Mouse (Mus musculus): ENCODE measurements around the gene Mrpl1. TPM values are rescaled to one million over a fixed set of nuclear protein-coding genes. Genes with fewer than 3 reads are reported as not detected.

Mrpl1 gene
- polyA plus RNA-seq, 1 experiment, result 12.8 TPM

- no peak for TF ChIP-seq POLR2A (IDR thresholded peaks at IDR 0.05; ENCODE audit: borderline replicate concordance, insufficient read depth, low read length)
- no peak for TF ChIP-seq CTCF (IDR thresholded peaks at IDR 0.05; ENCODE audit: borderline replicate concordance, insufficient read depth, low read depth, low read length)
- DNase-seq, result peak; percentile 26 to 47
Measured at GRCm38 (mm10) chr5:96267017-96267702, 57.9 kb downstream of the Mrpl1 start.

GRCm38 (mm10) chr5:96271070-96271469 is 61.8 kb downstream of the Mrpl1 start:
- no peaks in the 10 kb centered on the region for H3K27me3 ChIP-seq (ENCODE audit: control insufficient read depth, insufficient read depth, low read length)
- H3K4me1 ChIP-seq (ENCODE audit: control insufficient read depth, insufficient read depth, low read length), result no peaks in the 10 kb centered on the region
- no peak for DNase-seq
- H3K4me3 ChIP-seq (replicated peaks; ENCODE audit: insufficient read depth, low read depth, low read length), result no peak overlapping the region
- no peak overlapping the region for H3K27ac ChIP-seq (ENCODE audit: insufficient read depth, low read length)
- WGBS, result 93% methylated on average over 6 of the region's 6 CpGs
- no peak for TF ChIP-seq POLR2A (IDR thresholded peaks at IDR 0.05; ENCODE audit: borderline replicate concordance, insufficient read depth, low read length)
- TF ChIP-seq CTCF (IDR thresholded peaks at IDR 0.05; ENCODE audit: borderline replicate concordance, insufficient read depth, low read depth, low read length), result no peak

More at GRCm38 (mm10) chr5:96267017-96267702, 57.9 kb downstream of the Mrpl1 start:
- H3K4me1 ChIP-seq (ENCODE audit: control insufficient read depth, insufficient read depth, low read length), result no peaks in the 10 kb centered on the region
- no peaks in the 10 kb centered on the region for H3K27me3 ChIP-seq (ENCODE audit: control insufficient read depth, insufficient read depth, low read length)
- H3K27ac ChIP-seq (ENCODE audit: insufficient read depth, low read length), result no peak overlapping the region
- 61% methylated on average over 3 of the region's 3 CpGs for WGBS
- H3K4me3 ChIP-seq (replicated peaks; ENCODE audit: insufficient read depth, low read depth, low read length), result no peak overlapping the region

- H3K27me3 ChIP-seq (ENCODE audit: control insufficient read depth, insufficient read depth, low read length), result no peaks in the 10 kb centered on the region
- no peak overlapping the region for H3K27ac ChIP-seq (ENCODE audit: insufficient read depth, low read length)
- H3K4me3 ChIP-seq (replicated peaks; ENCODE audit: insufficient read depth, low read depth, low read length), result no peak overlapping the region
- H3K4me1 ChIP-seq (ENCODE audit: control insufficient read depth, insufficient read depth, low read length), result no peaks in the 10 kb centered on the region
- no peak for TF ChIP-seq POLR2A (IDR thresholded peaks at IDR 0.05; ENCODE audit: borderline replicate concordance, insufficient read depth, low read length)
- TF ChIP-seq CTCF (IDR thresholded peaks at IDR 0.05; ENCODE audit: borderline replicate concordance, insufficient read depth, low read depth, low read length), result no peak
- no peak for DNase-seq
- WGBS, result 34% methylated on average over 8 of the region's 8 CpGs
Measured at GRCm38 (mm10) chr5:96305786-96306185, 96.5 kb downstream of the Mrpl1 start.

GRCm38 (mm10) chr5:96306271-96306670 is 97.0 kb downstream of the Mrpl1 start:
- Histone ChIP-seq H3K4me1 (ENCODE audit: control insufficient read depth, insufficient read depth, low read length) (no peaks in the 10 kb centered on the region), H3K27me3 (ENCODE audit: control insufficient read depth, insufficient read depth, low read length) (no peaks in the 10 kb centered on the region), H3K4me3 (replicated peaks; ENCODE audit: insufficient read depth, low read depth, low read length) (no peak overlapping the region), H3K27ac (ENCODE audit: insufficient read depth, low read length) (no peak overlapping the region)
- 85% methylated on average over 1 of the region's 1 CpGs for WGBS
- TF ChIP-seq CTCF (IDR thresholded peaks at IDR 0.05; ENCODE audit: borderline replicate concordance, insufficient read depth, low read depth, low read length), result no peak
- no peak for TF ChIP-seq POLR2A (IDR thresholded peaks at IDR 0.05; ENCODE audit: borderline replicate concordance, insufficient read depth, low read length)
- no peak for DNase-seq

- WGBS, result 70% methylated on average over 5 of the region's 5 CpGs
- TF ChIP-seq POLR2A (IDR thresholded peaks at IDR 0.05; ENCODE audit: borderline replicate concordance, insufficient read depth, low read length) (no peak), CTCF (IDR thresholded peaks at IDR 0.05; ENCODE audit: borderline replicate concordance, insufficient read depth, low read depth, low read length) (no peak)
Measured at GRCm38 (mm10) chr5:96306826-96307225, 97.5 kb downstream of the Mrpl1 start.

GRCm38 (mm10) chr5:96308086-96308485 is 98.8 kb downstream of the Mrpl1 start:
- TF ChIP-seq CTCF (IDR thresholded peaks at IDR 0.05; ENCODE audit: borderline replicate concordance, insufficient read depth, low read depth, low read length) (no peak), POLR2A (IDR thresholded peaks at IDR 0.05; ENCODE audit: borderline replicate concordance, insufficient read depth, low read length) (no peak)
- H3K4me1 ChIP-seq (ENCODE audit: control insufficient read depth, insufficient read depth, low read length), result no peaks in the 10 kb centered on the region
- H3K27me3 ChIP-seq (ENCODE audit: control insufficient read depth, insufficient read depth, low read length), result no peaks in the 10 kb centered on the region
- DNase-seq, result no peak
- H3K27ac ChIP-seq (ENCODE audit: insufficient read depth, low read length), result no peak overlapping the region
- no peak overlapping the region for H3K4me3 ChIP-seq (replicated peaks; ENCODE audit: insufficient read depth, low read depth, low read length)
- 41% methylated on average over 13 of the region's 13 CpGs for WGBS

More at GRCm38 (mm10) chr5:96306826-96307225, 97.5 kb downstream of the Mrpl1 start:
- Histone ChIP-seq H3K27me3 (ENCODE audit: control insufficient read depth, insufficient read depth, low read length) (no peaks in the 10 kb centered on the region), H3K4me1 (ENCODE audit: control insufficient read depth, insufficient read depth, low read length) (no peaks in the 10 kb centered on the region), H3K27ac (ENCODE audit: insufficient read depth, low read length) (no peak overlapping the region), H3K4me3 (replicated peaks; ENCODE audit: insufficient read depth, low read depth, low read length) (no peak overlapping the region)
- DNase-seq, result no peak

GRCm38 (mm10) chr5:96308645-96309044 is 99.4 kb downstream of the Mrpl1 start:
- no peak for TF ChIP-seq POLR2A (IDR thresholded peaks at IDR 0.05; ENCODE audit: borderline replicate concordance, insufficient read depth, low read length)
- no peak for TF ChIP-seq CTCF (IDR thresholded peaks at IDR 0.05; ENCODE audit: borderline replicate concordance, insufficient read depth, low read depth, low read length)
- no peak for DNase-seq
- no peaks in the 10 kb centered on the region for H3K4me1 ChIP-seq (ENCODE audit: control insufficient read depth, insufficient read depth, low read length)
- 34% methylated on average over 5 of the region's 5 CpGs for WGBS
- no peaks in the 10 kb centered on the region for H3K27me3 ChIP-seq (ENCODE audit: control insufficient read depth, insufficient read depth, low read length)
- no peak overlapping the region for H3K27ac ChIP-seq (ENCODE audit: insufficient read depth, low read length)
- no peak overlapping the region for H3K4me3 ChIP-seq (replicated peaks; ENCODE audit: insufficient read depth, low read depth, low read length)

- no peaks in the 10 kb centered on the region for H3K27me3 ChIP-seq (ENCODE audit: control insufficient read depth, insufficient read depth, low read length)
Measured at GRCm38 (mm10) chr5:96309566-96309965, 100.3 kb downstream of the Mrpl1 start.

More at GRCm38 (mm10) chr5:96309566-96309965, 100.3 kb downstream of the Mrpl1 start:
- WGBS, result 96% methylated on average over 5 of the region's 5 CpGs
- Histone ChIP-seq H3K27ac (ENCODE audit: insufficient read depth, low read length) (no peak overlapping the region), H3K4me3 (replicated peaks; ENCODE audit: insufficient read depth, low read depth, low read length) (no peak overlapping the region), H3K4me1 (ENCODE audit: control insufficient read depth, insufficient read depth, low read length) (no peaks in the 10 kb centered on the region)
- no peak for DNase-seq
- no peak for TF ChIP-seq CTCF (IDR thresholded peaks at IDR 0.05; ENCODE audit: borderline replicate concordance, insufficient read depth, low read depth, low read length)
- no peak for TF ChIP-seq POLR2A (IDR thresholded peaks at IDR 0.05; ENCODE audit: borderline replicate concordance, insufficient read depth, low read length)
